Mouse (Mus musculus): ENCODE data around the gene Gm37419.

Gm37419 gene

GRCm38 (mm10) chr16:23980201-23980870, 7.9 kb upstream of the Gm37419 start:
- DNase-seq (ENCODE audit: low spot score in 2 of 2) = no peak

GRCm38 (mm10) chr16:23980991-23981720, 7.1 kb upstream of the Gm37419 start:
- DNase-seq (ENCODE audit: low spot score in 2 of 2) = no peak

- DNase-seq (ENCODE audit: low spot score in 2 of 2) = peak; percentile 65 to 76
Measured at GRCm38 (mm10) chr16:23981925-23982851, 6.1 kb upstream of the Gm37419 start.

GRCm38 (mm10) chr16:23982891-23983588, 5.2 kb upstream of the Gm37419 start:
- peak; percentile 69 to 80 for DNase-seq (ENCODE audit: low spot score in 2 of 2)

- peak; percentile 67 to 87 for DNase-seq (ENCODE audit: low spot score in 2 of 2)
Measured at GRCm38 (mm10) chr16:23984183-23984582, 4.1 kb upstream of the Gm37419 start.

GRCm38 (mm10) chr16:23984760-23985466, 3.4 kb upstream of the Gm37419 start:
- DNase-seq (ENCODE audit: low spot score in 2 of 2) = peak in 1 of 2 experiments; percentile 59

GRCm38 (mm10) chr16:23985467-23985861, 2.8 kb upstream of the Gm37419 start:
- no peak for DNase-seq (ENCODE audit: low spot score in 2 of 2)

GRCm38 (mm10) chr16:23986176-23986575, 2.1 kb upstream of the Gm37419 start:
- DNase-seq (ENCODE audit: low spot score in 2 of 2) = no peak

- DNase-seq (ENCODE audit: low spot score in 2 of 2) = no peak
Measured at GRCm38 (mm10) chr16:23986871-23987270, 1.4 kb upstream of the Gm37419 start.

GRCm38 (mm10) chr16:23987341-23988156, 733 bp upstream of the Gm37419 start:
- DNase-seq (ENCODE audit: low spot score in 2 of 2) = no peak

- DNase-seq (ENCODE audit: low spot score in 2 of 2) = no peak
Measured at GRCm38 (mm10) chr16:23988157-23988465, 171 bp upstream of the Gm37419 start.

- no peak for DNase-seq (ENCODE audit: low spot score in 2 of 2)
Measured at GRCm38 (mm10) chr16:23989209-23990160, 1.2 kb downstream of the Gm37419 start.

GRCm38 (mm10) chr16:23990161-23990970, 2.1 kb downstream of the Gm37419 start:
- DNase-seq (ENCODE audit: low spot score in 2 of 2) = no peak

GRCm38 (mm10) chr16:23991170-23991569, 2.9 kb downstream of the Gm37419 start:
- peak in 1 of 2 experiments; percentile 86 for DNase-seq (ENCODE audit: low spot score in 2 of 2)

- DNase-seq (ENCODE audit: low spot score in 2 of 2) = no peak
Measured at GRCm38 (mm10) chr16:23991846-23992580, 3.7 kb downstream of the Gm37419 start.

GRCm38 (mm10) chr16:23993351-23994321, 5.4 kb downstream of the Gm37419 start:
- DNase-seq (ENCODE audit: low spot score in 2 of 2) = no peak
